Mouse (Mus musculus) midbrain, embryonic 13.5 days (tissue): Measurements from ENCODE around the gene Fchsd2. TPM values are rescaled to one million over a fixed set of nuclear protein-coding genes. Genes with fewer than 3 reads are reported as not detected.
A peak's percentile ranks its signal among the peaks of the same experiment; 100 is the strongest.

ENCODE experiments used
- ATAC-seq: fragments of 200-750 bp; cut with Nextera tagmentation; 2 replicates; pipeline ENCODE4 v1.8.0; 2017; ENCODE audit warnings: mild to moderate bottlenecking, moderate TSS enrichment, moderate library complexity
- H3K27ac ChIP-seq: fragments of 300-500 bp; sonication (generic); 2 replicates; pipeline ENCODE4 v1.5.1; 2015; ENCODE audit warnings: inconsistent platforms, mild to moderate bottlenecking, moderate library complexity
- H3K27me3 ChIP-seq: fragments of 300-500 bp; sonication (generic); 2 replicates; pipeline ENCODE4 v1.6.1; 2015; ENCODE audit warnings: mild to moderate bottlenecking, inconsistent platforms
- H3K36me3 ChIP-seq: fragments of 300-500 bp; sonication (generic); 2 replicates; pipeline ENCODE4 v1.6.1; 2015; ENCODE audit warnings: mild to moderate bottlenecking, inconsistent platforms
- H3K4me1 ChIP-seq: fragments of 300-500 bp; sonication (generic); replicated peaks from 2 replicates; pipeline ENCODE4 v1.6.1; 2015; ENCODE audit warnings: inconsistent platforms
- H3K4me2 ChIP-seq: fragments of 300-500 bp; sonication (generic); replicated peaks from 2 replicates; pipeline ENCODE4 v1.6.1; 2015; ENCODE audit warnings: moderate library complexity, mild to moderate bottlenecking, inconsistent platforms
- H3K4me3 ChIP-seq: fragments of 300-500 bp; sonication (generic); replicated peaks from 2 replicates; pipeline ENCODE4 v1.5.1; 2015; ENCODE audit warnings: mild to moderate bottlenecking, inconsistent platforms
- H3K9ac ChIP-seq: fragments of 300-500 bp; sonication (generic); replicated peaks from 2 replicates; pipeline ENCODE4 v1.6.1; 2015; ENCODE audit warnings: mild to moderate bottlenecking, inconsistent platforms
- H3K9me3 ChIP-seq: fragments of 300-500 bp; sonication (generic); 2 replicates; pipeline ENCODE4 v1.6.1; 2016; ENCODE audit warnings: mild to moderate bottlenecking, inconsistent platforms
- WGBS: fragments of 180-500 bp; shearing (Covaris S2); methylation state at CpG from one replicate; pipeline ENCODE4 v1.1.7; 2015; 5-methylcytosine and 5-hydroxymethylcytosine counted together
- polyA plus RNA-seq: library from polyadenylated mRNA; unstranded; fragments of >200 nt; fragmentation: Nextera tagmentation; extraction: Ambion mirVana; gene quantifications from 2 replicates; pipeline ENCODE4 v1.2.1, GENCODE M21; 2015

Fchsd2 gene
- polyA plus RNA-seq, 1 experiment from 2014 or later: 37.5 TPM

DNA sequence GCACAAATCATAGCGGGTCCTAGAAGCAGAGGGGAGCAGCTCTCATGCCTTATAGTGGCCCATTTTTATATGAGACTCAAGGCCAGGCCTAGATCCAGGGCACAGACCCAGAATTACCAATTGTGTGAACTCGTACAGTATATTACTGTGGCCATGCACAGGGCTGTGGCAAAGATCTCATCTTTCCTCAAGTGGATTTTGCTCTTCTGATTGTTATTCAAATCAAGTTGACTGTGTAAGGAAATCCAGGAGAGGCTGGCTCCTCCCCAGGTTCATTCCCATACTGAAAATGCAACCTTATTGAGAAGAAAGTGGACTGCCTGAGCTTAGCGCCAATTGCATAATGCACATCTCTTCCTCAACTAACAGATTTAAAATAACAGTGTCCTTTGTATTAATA lies 190.1 kb downstream of the Fchsd2 start:
- Histone ChIP-seq H3K27ac (no peak overlapping the region), H3K4me2 (no peak overlapping the region), H3K9ac (no peak overlapping the region), H3K9me3 (no peaks in the 10 kb centered on the region), H3K36me3 (peaks cover 68% of the 10 kb centered on the region), H3K27me3 (no peaks in the 10 kb centered on the region), H3K4me1 (no peaks in the 10 kb centered on the region), H3K4me3 (no peak overlapping the region)
- ATAC-seq: no peak
- WGBS: 85% methylated on average over 3 of the region's 3 CpGs

DNA sequence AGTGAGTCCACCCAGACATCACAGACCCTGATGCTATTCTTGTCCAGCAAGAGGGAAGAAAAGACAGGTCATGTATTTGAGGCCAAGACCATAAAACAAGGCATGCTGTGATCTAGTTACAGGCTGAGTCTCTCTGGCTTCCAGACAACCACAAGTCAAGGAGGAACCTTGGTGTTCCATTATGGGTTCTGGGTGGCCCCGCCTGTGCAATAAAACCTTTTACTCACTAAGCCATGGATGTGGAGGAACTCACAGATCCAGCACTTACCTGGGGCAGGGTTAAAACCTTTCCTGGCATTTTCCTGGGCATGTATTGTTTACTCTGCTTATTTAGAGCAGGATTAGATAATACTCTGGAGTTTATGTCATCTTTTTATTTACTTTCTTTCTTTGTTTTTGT lies 191.8 kb downstream of the Fchsd2 start:
- ATAC-seq: no peak
- Histone ChIP-seq H3K9me3 (no peaks in the 10 kb centered on the region), H3K36me3 (peaks cover 50% of the 10 kb centered on the region), H3K27ac (no peak overlapping the region), H3K9ac (no peak overlapping the region), H3K4me1 (no peaks in the 10 kb centered on the region), H3K4me2 (no peak overlapping the region), H3K27me3 (no peaks in the 10 kb centered on the region), H3K4me3 (no peak overlapping the region)
- WGBS: 100% methylated on average over 1 of the region's 1 CpGs

DNA sequence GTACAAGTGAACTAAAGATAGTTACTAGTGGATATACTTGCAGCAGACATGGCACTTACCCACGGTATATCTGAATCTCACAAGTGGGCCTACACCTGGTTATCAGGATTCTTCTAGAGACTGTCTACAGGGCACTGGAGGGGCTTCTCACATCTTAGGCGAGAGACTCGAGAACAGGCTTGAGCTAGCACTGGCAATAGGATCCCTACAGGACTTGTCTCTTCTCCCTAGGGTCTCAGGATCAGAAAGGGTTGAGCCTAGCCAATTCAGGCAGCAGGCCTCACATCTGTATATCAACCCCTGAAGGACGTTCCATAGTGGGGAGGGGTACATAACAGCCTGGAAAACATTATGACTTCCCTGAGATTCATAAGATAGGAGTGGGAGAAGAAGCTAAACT lies 194.2 kb downstream of the Fchsd2 start:
- H3K27ac ChIP-seq: no peak overlapping the region
- peaks cover 47% of the 10 kb centered on the region for H3K36me3 ChIP-seq
- H3K4me1 ChIP-seq: no peaks in the 10 kb centered on the region
- no peak overlapping the region for H3K9ac ChIP-seq
- ATAC-seq: no peak
- no peak overlapping the region for H3K4me3 ChIP-seq
- WGBS: 89% methylated on average over 4 of the region's 4 CpGs
- H3K27me3 ChIP-seq: no peaks in the 10 kb centered on the region
- no peaks in the 10 kb centered on the region for H3K9me3 ChIP-seq
- H3K4me2 ChIP-seq: no peak overlapping the region

DNA sequence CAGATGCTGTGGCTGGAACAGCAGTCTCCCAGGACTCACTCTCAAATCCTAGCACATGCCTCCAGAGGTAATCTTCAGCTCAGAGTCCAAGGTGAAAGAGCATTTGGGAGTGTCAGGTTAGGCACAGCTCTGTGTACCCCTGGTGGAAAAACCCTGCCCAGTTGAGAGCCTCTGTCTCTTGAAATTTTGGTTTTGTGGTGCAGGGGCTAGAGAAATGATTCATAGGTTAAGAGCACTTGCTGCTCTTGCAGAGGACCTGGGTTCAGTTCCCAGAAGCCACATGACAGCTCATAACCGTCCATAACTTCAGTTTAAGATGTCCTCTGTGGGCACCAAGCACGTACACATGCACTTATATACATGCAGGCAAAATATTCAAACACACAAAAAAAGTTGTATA lies 195.2 kb downstream of the Fchsd2 start:
- Histone ChIP-seq H3K36me3 (peaks cover 42% of the 10 kb centered on the region), H3K9me3 (no peaks in the 10 kb centered on the region), H3K9ac (no peak overlapping the region), H3K27ac (no peak overlapping the region), H3K4me1 (no peaks in the 10 kb centered on the region), H3K27me3 (no peaks in the 10 kb centered on the region), H3K4me2 (no peak overlapping the region), H3K4me3 (no peak overlapping the region)
- no peak for ATAC-seq
- 88% methylated on average over 2 of the region's 2 CpGs for WGBS

DNA sequence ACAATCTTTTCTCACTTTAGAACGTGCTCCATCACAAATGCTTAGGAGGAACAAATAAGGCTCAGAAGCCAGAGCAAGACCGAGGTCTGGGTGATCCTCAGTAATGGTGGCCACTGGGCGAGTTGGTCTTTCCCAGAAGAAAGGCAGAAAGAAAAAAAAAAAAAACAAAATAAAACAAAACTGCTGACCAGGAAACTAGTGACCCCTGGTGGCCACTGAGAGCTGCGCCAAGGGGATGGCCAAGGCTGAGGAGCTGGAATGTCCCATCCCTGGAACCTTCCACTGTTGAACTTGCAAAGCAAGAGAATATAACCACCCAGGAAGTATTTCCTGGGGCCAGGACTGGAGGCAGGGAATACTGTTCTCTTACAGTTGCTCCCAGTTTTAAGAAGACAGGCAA lies 195.8 kb downstream of the Fchsd2 start:
- H3K27ac ChIP-seq: no peak overlapping the region
- no peak overlapping the region for H3K9ac ChIP-seq
- H3K4me2 ChIP-seq: no peak overlapping the region
- ATAC-seq: peak; percentile 37; the same call in 1 of the 2 replicates
- H3K27me3 ChIP-seq: no peaks in the 10 kb centered on the region
- peaks cover 40% of the 10 kb centered on the region for H3K36me3 ChIP-seq
- no peak overlapping the region for H3K4me3 ChIP-seq
- no peaks in the 10 kb centered on the region for H3K4me1 ChIP-seq
- H3K9me3 ChIP-seq: no peaks in the 10 kb centered on the region
- WGBS: 33% methylated on average over 4 of the region's 4 CpGs

DNA sequence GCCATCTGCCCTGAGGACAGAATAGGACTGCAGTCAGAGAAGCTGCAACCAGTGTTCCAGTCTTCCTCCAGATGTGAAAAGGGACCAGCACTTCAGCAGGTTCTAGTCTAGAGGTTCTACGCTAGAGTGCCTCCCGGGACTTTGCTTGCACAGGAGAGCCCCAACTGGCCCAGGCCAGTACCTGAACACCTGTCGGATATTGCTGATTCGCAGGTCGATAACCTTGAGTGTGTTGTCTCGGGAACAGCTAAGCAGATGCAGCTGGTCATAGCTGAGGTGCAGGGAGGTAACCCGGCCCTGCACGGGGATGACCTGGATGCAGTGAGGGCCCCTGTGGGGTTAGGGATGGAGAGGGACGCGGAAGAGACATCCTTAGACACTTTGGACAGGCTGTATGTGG lies 197.7 kb downstream of the Fchsd2 start:
- Histone ChIP-seq H3K4me1 (no peaks in the 10 kb centered on the region), H3K36me3 (peaks cover 27% of the 10 kb centered on the region), H3K27ac (no peak overlapping the region), H3K9me3 (no peaks in the 10 kb centered on the region), H3K4me3 (no peak overlapping the region), H3K27me3 (no peaks in the 10 kb centered on the region), H3K9ac (no peak overlapping the region), H3K4me2 (no peak overlapping the region)
- ATAC-seq: no peak
- 93% methylated on average over 10 of the region's 10 CpGs for WGBS

DNA sequence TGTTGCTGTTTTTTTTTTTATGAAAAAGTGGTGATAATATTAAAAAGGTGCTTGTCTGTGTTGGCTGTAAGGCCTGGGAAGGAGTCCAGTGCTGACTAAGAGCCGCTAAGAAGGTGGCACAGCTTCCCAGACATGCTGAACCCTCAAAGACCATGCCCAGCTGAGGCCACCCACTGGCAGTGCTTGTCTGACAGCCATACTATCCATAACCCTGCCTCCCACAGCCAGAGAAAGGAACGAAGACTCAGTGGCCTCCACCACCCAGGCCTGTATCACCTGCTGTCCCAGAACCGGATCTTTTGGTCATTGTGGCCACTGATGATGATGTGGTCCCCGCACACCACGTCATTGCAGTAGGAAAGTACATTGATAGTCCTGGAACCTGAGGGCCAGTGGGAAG lies 198.5 kb downstream of the Fchsd2 start:
- no peak overlapping the region for H3K4me2 ChIP-seq
- no peak overlapping the region for H3K9ac ChIP-seq
- WGBS: 88% methylated on average over 5 of the region's 5 CpGs
- no peak overlapping the region for H3K4me3 ChIP-seq
- H3K27ac ChIP-seq: no peak overlapping the region
- peaks cover 24% of the 10 kb centered on the region for H3K36me3 ChIP-seq
- H3K9me3 ChIP-seq: no peaks in the 10 kb centered on the region
- H3K27me3 ChIP-seq: no peaks in the 10 kb centered on the region
- no peak for ATAC-seq
- peaks cover 3% of the 10 kb centered on the region for H3K4me1 ChIP-seq

DNA sequence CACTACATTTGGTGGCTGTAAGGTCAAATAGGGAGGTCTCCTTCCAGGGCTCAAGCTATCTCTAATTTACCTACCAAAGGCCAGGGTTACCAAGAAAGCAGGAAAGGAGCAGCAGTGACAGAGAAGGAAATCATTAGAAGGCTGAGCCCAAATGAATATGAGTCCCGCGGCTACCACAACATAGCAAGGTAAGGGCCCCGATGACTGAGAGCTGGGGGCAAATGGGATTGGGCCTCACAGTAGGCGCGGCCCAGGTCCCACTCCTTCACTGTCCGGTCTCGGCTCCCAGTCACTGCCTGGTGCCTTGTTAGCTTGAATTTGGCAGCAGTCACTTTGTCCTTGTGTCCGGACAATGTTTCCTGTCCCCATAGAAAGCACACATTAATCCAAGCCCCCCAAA lies 199.0 kb downstream of the Fchsd2 start:
- H3K36me3 ChIP-seq: peaks cover 24% of the 10 kb centered on the region
- H3K27me3 ChIP-seq: no peaks in the 10 kb centered on the region
- peaks cover 6% of the 10 kb centered on the region for H3K4me1 ChIP-seq
- no peak overlapping the region for H3K4me2 ChIP-seq
- no peaks in the 10 kb centered on the region for H3K9me3 ChIP-seq
- H3K27ac ChIP-seq: no peak overlapping the region
- H3K4me3 ChIP-seq: no peak overlapping the region
- no peak overlapping the region for H3K9ac ChIP-seq
- WGBS: 95% methylated on average over 8 of the region's 8 CpGs
- ATAC-seq: no peak

DNA sequence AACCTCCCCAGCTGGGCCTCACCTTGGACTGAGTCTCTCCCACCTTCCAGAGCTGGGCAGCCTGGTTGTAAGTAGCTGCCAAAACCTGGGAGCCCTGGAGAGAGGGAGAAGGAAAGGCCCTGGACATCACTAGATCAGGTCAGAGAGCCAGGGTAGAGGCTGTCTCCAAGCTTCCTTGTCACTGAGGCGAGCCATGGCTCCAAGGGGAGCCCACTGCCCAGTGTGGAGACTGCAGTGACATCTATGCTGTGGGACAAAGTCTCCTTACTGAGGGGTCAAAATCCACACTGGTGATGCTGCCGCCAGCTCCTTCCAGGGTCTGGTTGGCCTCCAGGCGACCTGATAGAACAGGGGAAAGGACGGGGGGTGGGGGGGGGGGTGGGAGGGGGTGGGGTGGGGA lies 199.4 kb downstream of the Fchsd2 start:
- no peak for ATAC-seq
- Histone ChIP-seq H3K4me2 (no peak overlapping the region), H3K9me3 (no peaks in the 10 kb centered on the region), H3K27me3 (no peaks in the 10 kb centered on the region; the same call in 1 of the 2 replicates), H3K4me3 (no peak overlapping the region), H3K9ac (no peak overlapping the region), H3K27ac (no peak overlapping the region), H3K36me3 (peaks cover 20% of the 10 kb centered on the region), H3K4me1 (peaks cover 10% of the 10 kb centered on the region)
- 86% methylated on average over 3 of the region's 4 CpGs for WGBS

DNA sequence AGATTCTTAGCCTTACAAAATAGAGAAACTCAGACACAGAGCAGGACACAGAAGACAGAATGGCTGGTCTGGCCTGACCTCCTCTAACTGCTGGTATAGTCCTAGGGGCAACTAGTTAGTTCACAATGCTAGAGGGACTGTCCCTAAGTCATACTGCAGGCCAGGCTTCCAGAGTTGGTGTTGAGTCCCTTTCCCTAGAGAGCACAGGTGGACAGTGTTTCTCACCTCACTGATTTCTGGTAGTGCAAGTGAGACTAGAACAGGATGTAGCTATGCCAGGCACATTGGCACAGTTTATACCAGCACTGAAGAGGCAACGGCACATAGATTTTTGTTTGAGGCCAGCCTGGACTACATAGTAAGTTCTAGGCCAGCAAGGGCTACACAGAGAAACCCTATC lies 200.0 kb downstream of the Fchsd2 start:
- Histone ChIP-seq H3K27me3 (peaks cover 4% of the 10 kb centered on the region), H3K9ac (no peak overlapping the region), H3K27ac (no peak overlapping the region), H3K4me2 (no peak overlapping the region), H3K36me3 (peaks cover 20% of the 10 kb centered on the region), H3K4me1 (peaks cover 12% of the 10 kb centered on the region), H3K9me3 (no peaks in the 10 kb centered on the region), H3K4me3 (no peak overlapping the region)
- WGBS: 93% methylated on average over 1 of the region's 1 CpGs
- ATAC-seq: no peak

DNA sequence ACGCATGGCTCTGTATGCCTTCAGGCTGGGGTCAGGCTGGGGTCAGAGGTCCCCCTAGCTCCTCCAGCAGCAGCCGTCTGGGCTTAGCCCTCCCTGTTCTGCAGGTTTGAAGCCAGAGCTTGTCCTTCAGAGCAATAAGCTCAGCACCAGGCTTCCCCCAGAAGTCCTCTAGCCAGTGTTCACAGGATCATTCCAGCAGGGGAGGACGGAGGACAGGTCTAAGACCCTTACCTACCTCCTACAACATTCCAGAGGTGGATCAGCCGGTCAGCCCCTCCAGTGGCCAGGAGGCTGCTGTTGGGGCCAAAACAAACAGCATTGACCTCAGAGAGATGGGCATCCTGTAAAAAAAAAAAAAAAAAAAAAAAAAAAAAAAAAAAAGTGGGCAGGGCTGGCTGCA lies 200.5 kb downstream of the Fchsd2 start:
- Histone ChIP-seq H3K4me3 (no peak overlapping the region), H3K36me3 (peaks cover 20% of the 10 kb centered on the region), H3K9ac (no peak overlapping the region), H3K27me3 (peaks cover 9% of the 10 kb centered on the region), H3K4me1 (peaks cover 12% of the 10 kb centered on the region), H3K4me2 (no peak overlapping the region), H3K27ac (no peak overlapping the region), H3K9me3 (no peaks in the 10 kb centered on the region)
- WGBS: 54% methylated on average over 4 of the region's 4 CpGs
- ATAC-seq: no peak

DNA sequence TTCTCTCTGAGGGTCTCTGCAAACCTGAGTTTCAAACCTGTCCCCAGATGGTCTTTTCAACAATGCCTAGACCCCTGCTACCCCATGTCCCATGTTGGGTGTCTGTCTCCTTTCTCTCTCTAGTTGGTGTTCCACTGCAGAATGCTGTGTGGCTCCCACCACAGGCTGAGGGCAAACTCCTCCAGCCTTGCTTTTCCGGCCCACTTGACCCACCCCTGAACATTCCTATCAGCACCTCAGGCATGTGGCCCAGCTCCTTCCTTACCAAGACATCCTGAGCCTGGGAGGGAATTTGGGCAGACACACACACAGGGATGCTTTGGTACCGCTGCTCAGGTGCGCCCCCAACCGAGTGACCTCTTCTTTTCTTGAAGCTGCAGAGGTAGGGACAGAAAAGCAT lies 200.9 kb downstream of the Fchsd2 start:
- Histone ChIP-seq H3K4me1 (peaks cover 12% of the 10 kb centered on the region), H3K36me3 (peaks cover 20% of the 10 kb centered on the region), H3K9ac (no peak overlapping the region), H3K4me2 (no peak overlapping the region), H3K9me3 (no peaks in the 10 kb centered on the region), H3K27ac (no peak overlapping the region), H3K4me3 (no peak overlapping the region), H3K27me3 (peaks cover 13% of the 10 kb centered on the region)
- ATAC-seq: no peak
- 56% methylated on average over 4 of the region's 4 CpGs for WGBS

DNA sequence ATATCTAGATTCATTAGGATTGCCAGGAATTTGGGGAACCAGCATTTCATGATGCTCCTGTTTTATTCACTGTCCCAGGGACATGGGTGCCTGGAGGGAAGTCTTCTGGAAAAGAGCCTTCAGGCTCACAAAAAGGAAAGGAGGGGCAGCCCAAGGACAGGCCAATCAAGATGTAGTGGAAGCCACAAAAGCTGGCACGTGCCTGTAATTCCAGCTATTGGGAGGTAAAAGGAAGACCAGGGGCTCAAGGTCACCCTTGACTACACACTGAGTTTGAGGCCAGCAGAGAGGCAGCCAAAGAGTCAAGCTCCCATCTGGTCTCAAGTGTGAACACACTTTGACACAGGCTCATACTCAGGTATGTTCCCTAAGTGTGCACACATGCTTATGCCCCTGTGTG lies 202.8 kb downstream of the Fchsd2 start:
- peaks cover 31% of the 10 kb centered on the region for H3K27me3 ChIP-seq
- no peak overlapping the region for H3K9ac ChIP-seq
- H3K9me3 ChIP-seq: no peaks in the 10 kb centered on the region
- peaks cover 12% of the 10 kb centered on the region; the same call in 1 of the 2 replicates for H3K36me3 ChIP-seq
- 68% methylated on average over 1 of the region's 1 CpGs for WGBS
- no peak overlapping the region for H3K4me2 ChIP-seq
- no peak overlapping the region for H3K4me3 ChIP-seq
- H3K4me1 ChIP-seq: peaks cover 12% of the 10 kb centered on the region
- H3K27ac ChIP-seq: no peak overlapping the region
- ATAC-seq: no peak
